Mouse (Mus musculus) megakaryocyte-erythroid progenitor cell, adult 5-6 weeks (primary cell): ENCODE data around the gene Lrp1. TPM values are rescaled to one million over a fixed set of nuclear protein-coding genes. Genes with fewer than 3 reads are reported as not detected.

Experiments
- ATAC-seq: replicated peaks from 2 replicates; pipeline ENCODE4 v1.8.0; 2016; ENCODE audit warnings: mild to moderate bottlenecking, inconsistent platforms; ENCODE audit not compliant: severe bottlenecking, poor library complexity, low FRiP score, low TSS enrichment
- total RNA-seq, 2 experiments: library from RNA; stranded (forward) in 1 of 2; stranded (reverse) in 1 of 2; fragments of 200-1000, 215-1000 nt in 1 of 2; fragments of >200 nt in 1 of 2; fragmentation: Nextera tagmentation in 1 of 2; gene quantifications; 2 replicates each; pipeline ENCODE4 v1.2.3; 2014 to 2017

The Lrp1 gene
- total RNA-seq, 2 experiments from 2014 or later, result 0.26 TPM; not detected in 1

- ATAC-seq, result no peak
Measured at GRCm38 (mm10) chr10:127514111-127514698, 106.7 kb downstream of the Lrp1 start.

- ATAC-seq, result peak; percentile 26; the same call in 1 of the 2 replicates
Measured at GRCm38 (mm10) chr10:127513501-127514091, 107.4 kb downstream of the Lrp1 start.

GRCm38 (mm10) chr10:127512813-127513212 is 108.1 kb downstream of the Lrp1 start:
- ATAC-seq, result peak; percentile 61

- no peak for ATAC-seq
Measured at GRCm38 (mm10) chr10:127512307-127512666, 108.7 kb downstream of the Lrp1 start.

- ATAC-seq, result no peak
Measured at GRCm38 (mm10) chr10:127511634-127512306, 109.2 kb downstream of the Lrp1 start.

- no peak for ATAC-seq
Measured at GRCm38 (mm10) chr10:127510895-127511617, 109.9 kb downstream of the Lrp1 start.

- ATAC-seq, result no peak
Measured at GRCm38 (mm10) chr10:127509837-127510701, 110.9 kb downstream of the Lrp1 start.

GRCm38 (mm10) chr10:127509051-127509836 is 111.7 kb downstream of the Lrp1 start:
- ATAC-seq, result peak; percentile 35; the same call in 1 of the 2 replicates

- peak; percentile 48 for ATAC-seq
Measured at GRCm38 (mm10) chr10:127508239-127508638, 112.7 kb downstream of the Lrp1 start.

GRCm38 (mm10) chr10:127500894-127501893 is 119.8 kb downstream of the Lrp1 start, which contains the start of gene Stac3:
Gene Stac3, plus strand, starts transcription at chr10:127501686.
- no peak for ATAC-seq

GRCm38 (mm10) chr10:127500042-127500441 is 120.9 kb downstream of the Lrp1 start:
- ATAC-seq, result no peak

- ATAC-seq, result no peak
Measured at GRCm38 (mm10) chr10:127499516-127499915, 121.4 kb downstream of the Lrp1 start.

GRCm38 (mm10) chr10:127496156-127496555 is 124.8 kb downstream of the Lrp1 start:
- no peak for ATAC-seq

- no peak for ATAC-seq
Measured at GRCm38 (mm10) chr10:127492118-127492517, 128.8 kb downstream of the Lrp1 start.

GRCm38 (mm10) chr10:127491128-127491512 is 129.8 kb downstream of the Lrp1 start:
- no peak for ATAC-seq

- ATAC-seq, result no peak
Measured at GRCm38 (mm10) chr10:127490160-127491127, 130.5 kb downstream of the Lrp1 start.
